Mouse (Mus musculus) testis, postnatal 10 days (tissue): ENCODE results near the gene Prpf4.

Experiments
- DNase-seq: peaks from one replicate; pipeline ENCODE4 v3.0.0; 2021; ENCODE audit warnings: low spot score

Gene Prpf4

GRCm38 (mm10) chr4:62408601-62409282, at the start of gene Prpf4, which contains the start of gene Cdc26:
Prpf4 (plus strand) TSS chr4:62408797.
Cdc26 (minus strand) TSS chr4:62408642.
- peak; percentile 98 for DNase-seq

- DNase-seq, result no peak
Observed at GRCm38 (mm10) chr4:62359256-62359775, 49.3 kb upstream of the Prpf4 start.

GRCm38 (mm10) chr4:62360088-62360804, 48.4 kb upstream of the Prpf4 start, which contains the start of the genes Fkbp15 and Slc31a1:
Fkbp15 (minus strand) TSS chr4:62360548.
Slc31a1 (plus strand) TSS chr4:62360727.
- peak; percentile 96 for DNase-seq

GRCm38 (mm10) chr4:62360805-62361455, 47.7 kb upstream of the Prpf4 start:
- no peak for DNase-seq

- DNase-seq, result no peak
Observed at GRCm38 (mm10) chr4:62361571-62361970, 47.0 kb upstream of the Prpf4 start.

GRCm38 (mm10) chr4:62361997-62362396, 46.6 kb upstream of the Prpf4 start:
- DNase-seq, result no peak

GRCm38 (mm10) chr4:62362437-62362836, 46.2 kb upstream of the Prpf4 start:
- DNase-seq, result no peak

GRCm38 (mm10) chr4:62364299-62364698, 44.3 kb upstream of the Prpf4 start:
- no peak for DNase-seq

- no peak for DNase-seq
Observed at GRCm38 (mm10) chr4:62366291-62366690, 42.3 kb upstream of the Prpf4 start.

- no peak for DNase-seq
Observed at GRCm38 (mm10) chr4:62367586-62367985, 41.0 kb upstream of the Prpf4 start.

GRCm38 (mm10) chr4:62369091-62369490, 39.5 kb upstream of the Prpf4 start:
- no peak for DNase-seq

- DNase-seq, result no peak
Observed at GRCm38 (mm10) chr4:62372410-62372809, 36.2 kb upstream of the Prpf4 start.

- DNase-seq, result no peak
Observed at GRCm38 (mm10) chr4:62372818-62373520, 35.6 kb upstream of the Prpf4 start.

GRCm38 (mm10) chr4:62373668-62374067, 34.9 kb upstream of the Prpf4 start:
- no peak for DNase-seq

- no peak for DNase-seq
Observed at GRCm38 (mm10) chr4:62374342-62374741, 34.3 kb upstream of the Prpf4 start.

- no peak for DNase-seq
Observed at GRCm38 (mm10) chr4:62376123-62376522, 32.5 kb upstream of the Prpf4 start.

GRCm38 (mm10) chr4:62379724-62380381, 28.7 kb upstream of the Prpf4 start:
- no peak for DNase-seq

GRCm38 (mm10) chr4:62383207-62383606, 25.4 kb upstream of the Prpf4 start:
- DNase-seq, result no peak

- no peak for DNase-seq
Observed at GRCm38 (mm10) chr4:62383752-62384151, 24.8 kb upstream of the Prpf4 start.

- DNase-seq, result no peak
Observed at GRCm38 (mm10) chr4:62384159-62384558, 24.4 kb upstream of the Prpf4 start.

GRCm38 (mm10) chr4:62385439-62385838, 23.2 kb upstream of the Prpf4 start:
- no peak for DNase-seq
